Mouse (Mus musculus): ENCODE results near the gene Sh3bp1. TPM values are rescaled to one million over a fixed set of nuclear protein-coding genes. Genes with fewer than 3 reads are reported as not detected.

Sh3bp1 gene
- polyA plus RNA-seq, 1 experiment from 2014 or later: 2.7 TPM

DNA sequence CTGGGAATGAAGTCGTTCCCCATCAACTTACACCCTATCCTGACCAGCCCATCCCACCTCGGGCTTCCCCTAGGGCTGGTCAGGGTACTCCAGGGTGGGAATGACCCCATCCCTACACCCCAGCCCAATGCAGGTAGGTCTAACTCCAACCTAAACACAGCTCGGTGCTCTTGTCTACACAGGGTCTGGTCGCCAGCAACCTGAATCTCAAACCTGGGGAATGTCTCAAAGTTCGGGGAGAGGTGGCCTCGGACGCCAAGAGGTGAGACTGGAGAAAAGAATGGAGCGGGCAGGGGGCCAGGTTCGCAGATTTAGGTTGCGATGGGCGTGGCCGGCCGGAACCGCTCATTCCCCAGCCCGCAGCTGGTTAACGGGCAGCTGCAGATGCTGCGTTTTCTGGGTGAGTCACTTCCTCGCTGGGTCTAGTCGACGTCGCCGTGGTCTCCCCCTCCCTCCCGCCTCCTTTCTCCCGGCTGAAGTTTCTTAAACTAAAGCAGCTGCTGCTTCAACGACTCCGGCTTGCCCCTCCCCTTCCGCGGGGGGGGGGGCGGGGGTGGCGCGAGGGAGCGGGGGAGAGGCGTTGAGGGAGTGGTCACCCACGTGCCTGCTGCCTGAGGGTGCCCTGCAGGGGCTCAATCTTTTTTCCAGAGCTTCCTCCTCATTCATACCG, 28.4 kb downstream of the Sh3bp1 start:
- peaks cover 5% of the 10 kb centered on the region for H3K27me3 ChIP-seq (ENCODE audit: control insufficient read depth, insufficient read depth, low read depth, low read length)
- H3K27ac ChIP-seq (ENCODE audit: low read length): no peak overlapping the region
- no peaks in the 10 kb centered on the region for H3K36me3 ChIP-seq (ENCODE audit: control insufficient read depth, insufficient read depth, low read length)
- H3K9ac ChIP-seq (ENCODE audit: low read depth, low read length): peak overlapping the region; percentile 58
- H3K4me2 ChIP-seq (ENCODE audit: low read length): peak overlapping the region; percentile 61
- peak overlapping the region; percentile 29 for H3K4me3 ChIP-seq (ENCODE audit: low read depth, low read length)
- H3K9me3 ChIP-seq (replicated peaks; ENCODE audit: control insufficient read depth, low read length, poor library complexity, severe bottlenecking): no peaks in the 10 kb centered on the region
- H3K4me1 ChIP-seq (ENCODE audit: control insufficient read depth, insufficient read depth, low read length): peaks cover 11% of the 10 kb centered on the region
- no peak for ATAC-seq
- 2% methylated on average over 26 of the region's 35 CpGs for WGBS

DNA sequence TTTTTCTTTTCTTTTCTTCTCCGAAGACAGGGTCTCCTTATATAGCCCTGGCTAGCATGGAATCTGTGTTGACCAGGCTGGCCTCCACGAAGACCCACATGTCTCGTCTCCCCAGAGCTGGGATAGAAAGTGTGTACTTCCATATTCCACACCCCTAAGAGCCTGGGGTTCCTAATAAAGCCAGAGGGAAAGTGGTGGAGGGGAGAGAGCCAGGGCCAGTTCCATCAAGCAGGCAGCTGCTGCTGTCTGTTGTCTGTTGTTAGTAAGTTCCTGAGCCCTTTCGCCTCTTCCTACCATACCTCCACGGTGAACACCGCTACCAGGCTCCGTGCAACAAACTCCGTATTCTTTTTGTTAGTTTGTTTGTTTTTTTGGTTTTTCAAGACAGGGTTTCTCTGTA, 29.0 kb downstream of the Sh3bp1 start:
- Histone ChIP-seq H3K4me3 (ENCODE audit: low read depth, low read length) (no peak overlapping the region), H3K9me3 (replicated peaks; ENCODE audit: control insufficient read depth, low read length, poor library complexity, severe bottlenecking) (no peaks in the 10 kb centered on the region), H3K36me3 (ENCODE audit: control insufficient read depth, insufficient read depth, low read length) (no peaks in the 10 kb centered on the region), H3K9ac (ENCODE audit: low read depth, low read length) (no peak overlapping the region), H3K27ac (ENCODE audit: low read length) (no peak overlapping the region), H3K4me1 (ENCODE audit: control insufficient read depth, insufficient read depth, low read length) (peaks cover 11% of the 10 kb centered on the region), H3K27me3 (ENCODE audit: control insufficient read depth, insufficient read depth, low read depth, low read length) (peaks cover 5% of the 10 kb centered on the region), H3K4me2 (ENCODE audit: low read length) (peak overlapping the region; percentile 61)
- 58% methylated on average over 7 of the region's 8 CpGs for WGBS
- no peak for ATAC-seq

DNA sequence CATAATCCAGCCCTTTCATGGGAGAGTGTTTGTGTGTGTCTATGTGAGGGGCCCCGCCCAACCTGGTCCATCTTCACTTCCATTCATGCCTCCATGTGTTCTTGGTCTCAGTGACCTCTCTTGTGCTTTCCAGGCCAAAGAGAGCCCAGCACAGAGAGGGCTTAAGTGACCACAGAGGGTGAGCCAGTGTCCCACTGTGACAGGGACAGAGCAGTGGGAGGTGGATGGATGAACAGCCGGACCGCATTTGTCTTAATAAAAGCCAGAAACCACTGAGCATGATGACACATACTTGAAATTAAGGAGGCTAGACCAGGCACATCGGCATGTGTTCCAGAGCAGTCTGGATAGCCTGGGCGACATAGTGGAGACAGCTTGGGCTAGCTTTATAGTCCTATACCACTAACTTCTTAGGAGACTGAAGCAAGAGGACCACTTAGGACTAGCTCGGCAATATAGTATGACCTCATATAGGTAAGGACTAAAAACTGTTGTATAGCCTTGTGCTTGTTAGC, 30.7 kb downstream of the Sh3bp1 start:
- 93% methylated on average over 6 of the region's 6 CpGs for WGBS

DNA sequence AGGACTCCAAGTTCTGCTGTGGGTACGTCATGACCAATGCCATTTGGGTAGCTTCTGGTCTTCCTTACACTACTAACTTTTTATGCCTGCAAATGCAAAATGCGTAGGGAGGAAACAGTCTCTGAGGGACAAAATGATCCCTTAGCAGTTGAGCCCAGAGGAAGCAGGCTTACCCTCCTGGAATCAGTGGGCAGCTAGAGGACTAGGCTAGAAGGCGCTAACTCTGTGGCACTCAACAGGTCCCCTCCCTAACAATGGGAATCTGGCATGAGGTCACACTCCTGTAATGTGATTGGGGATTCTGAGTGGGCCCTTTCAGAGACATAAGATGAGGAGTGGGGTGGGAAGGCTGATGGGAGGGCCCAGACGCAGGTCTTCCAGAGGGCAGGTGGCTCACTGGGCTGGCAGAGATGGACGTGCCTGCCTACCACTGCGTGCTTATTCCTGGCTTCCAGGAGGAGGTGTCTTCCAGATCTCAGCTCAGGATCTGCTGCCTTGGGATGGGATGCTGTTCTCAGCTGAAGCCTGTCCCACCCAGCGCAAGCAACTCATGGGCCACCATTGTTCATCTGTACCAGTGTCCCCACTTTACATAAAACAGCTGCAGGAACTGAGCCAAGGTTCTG, 31.3 kb downstream of the Sh3bp1 start:
- Histone ChIP-seq H3K4me3 (ENCODE audit: low read depth, low read length) (no peak overlapping the region), H3K4me1 (ENCODE audit: control insufficient read depth, insufficient read depth, low read length) (peaks cover 15% of the 10 kb centered on the region), H3K27me3 (ENCODE audit: control insufficient read depth, insufficient read depth, low read depth, low read length) (peaks cover 5% of the 10 kb centered on the region), H3K9me3 (replicated peaks; ENCODE audit: control insufficient read depth, low read length, poor library complexity, severe bottlenecking) (no peaks in the 10 kb centered on the region), H3K4me2 (ENCODE audit: low read length) (no peak overlapping the region), H3K9ac (ENCODE audit: low read depth, low read length) (no peak overlapping the region), H3K27ac (ENCODE audit: low read length) (no peak overlapping the region), H3K36me3 (ENCODE audit: control insufficient read depth, insufficient read depth, low read length) (no peaks in the 10 kb centered on the region)
- 94% methylated on average over 7 of the region's 7 CpGs for WGBS
- no peak for ATAC-seq

More for the DNA sequence above, 30.7 kb downstream of the Sh3bp1 start:
- peaks cover 11% of the 10 kb centered on the region for H3K4me1 ChIP-seq (ENCODE audit: control insufficient read depth, insufficient read depth, low read length)
- no peak overlapping the region for H3K27ac ChIP-seq (ENCODE audit: low read length)
- no peak overlapping the region for H3K9ac ChIP-seq (ENCODE audit: low read depth, low read length)
- no peaks in the 10 kb centered on the region for H3K9me3 ChIP-seq (replicated peaks; ENCODE audit: control insufficient read depth, low read length, poor library complexity, severe bottlenecking)
- no peak overlapping the region for H3K4me2 ChIP-seq (ENCODE audit: low read length)
- H3K4me3 ChIP-seq (ENCODE audit: low read depth, low read length): no peak overlapping the region
- peaks cover 5% of the 10 kb centered on the region for H3K27me3 ChIP-seq (ENCODE audit: control insufficient read depth, insufficient read depth, low read depth, low read length)
- H3K36me3 ChIP-seq (ENCODE audit: control insufficient read depth, insufficient read depth, low read length): no peaks in the 10 kb centered on the region
- ATAC-seq: no peak

DNA sequence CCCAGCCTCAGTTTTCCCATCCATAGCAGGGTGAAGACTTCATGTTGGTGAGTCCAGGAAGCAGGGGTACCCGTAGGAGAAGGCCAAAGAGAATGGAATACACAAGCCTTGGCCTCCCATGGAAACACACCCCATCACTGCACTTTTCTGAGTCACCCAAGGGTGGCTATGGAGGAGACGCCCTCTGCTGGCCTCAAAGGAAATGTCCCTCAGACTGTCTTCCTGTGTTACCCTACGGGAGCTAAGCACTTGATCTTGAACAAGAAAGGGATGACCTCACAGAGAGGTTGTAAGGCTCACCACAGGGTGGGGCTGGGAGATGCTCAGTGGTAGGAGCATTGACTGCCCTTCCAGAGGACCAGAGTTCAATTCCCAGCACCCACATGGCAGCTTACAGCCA, 32.0 kb downstream of the Sh3bp1 start:
- no peaks in the 10 kb centered on the region for H3K36me3 ChIP-seq (ENCODE audit: control insufficient read depth, insufficient read depth, low read length)
- WGBS: 20% methylated on average over 3 of the region's 3 CpGs
- H3K27ac ChIP-seq (ENCODE audit: low read length): no peak overlapping the region
- H3K9ac ChIP-seq (ENCODE audit: low read depth, low read length): no peak overlapping the region
- no peak overlapping the region for H3K4me3 ChIP-seq (ENCODE audit: low read depth, low read length)
- H3K9me3 ChIP-seq (replicated peaks; ENCODE audit: control insufficient read depth, low read length, poor library complexity, severe bottlenecking): no peaks in the 10 kb centered on the region
- H3K27me3 ChIP-seq (ENCODE audit: control insufficient read depth, insufficient read depth, low read depth, low read length): peaks cover 5% of the 10 kb centered on the region
- H3K4me1 ChIP-seq (ENCODE audit: control insufficient read depth, insufficient read depth, low read length): peaks cover 12% of the 10 kb centered on the region
- ATAC-seq: no peak
- no peak overlapping the region for H3K4me2 ChIP-seq (ENCODE audit: low read length)

DNA sequence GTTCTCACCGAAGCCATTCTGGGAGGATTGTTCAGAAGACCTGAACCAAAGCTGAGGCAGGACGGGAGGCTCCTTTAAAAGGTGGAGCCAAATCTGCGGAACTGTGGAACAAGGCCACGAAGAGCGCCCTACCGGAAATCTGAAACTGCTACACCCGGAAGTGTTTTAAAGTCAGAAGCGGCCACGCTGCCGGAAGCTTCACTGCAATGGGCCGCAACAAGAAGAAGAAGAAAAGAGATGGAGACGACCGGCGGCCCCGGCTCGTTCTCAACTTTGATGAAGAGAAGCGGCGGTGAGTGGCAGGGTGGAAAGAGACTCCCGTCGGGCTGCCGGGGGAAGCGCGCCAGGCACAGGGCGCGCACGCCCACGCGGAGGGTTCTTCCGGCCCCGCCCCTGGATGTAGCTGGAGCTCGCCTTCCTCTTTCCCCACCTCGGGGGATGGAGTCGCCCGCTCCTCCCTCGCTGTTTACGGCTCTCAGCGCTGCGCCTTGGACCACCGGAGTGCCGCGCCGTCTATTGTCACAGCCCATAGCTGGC, 35.3 kb downstream of the Sh3bp1 start, which contains the start of gene Nol12:
Gene Nol12 (plus strand): TSS at position 150 of the 537 bp plus-strand sequence.
- H3K4me2 ChIP-seq (ENCODE audit: low read length): peak within 1 kb of the TSS; percentile 63
- peaks cover 10% of the 10 kb centered on the region for H3K36me3 ChIP-seq (ENCODE audit: control insufficient read depth, insufficient read depth, low read length)
- peak; percentile 91 for ATAC-seq
- peaks cover 8% of the 10 kb centered on the region for H3K4me1 ChIP-seq (ENCODE audit: control insufficient read depth, insufficient read depth, low read length)
- H3K27me3 ChIP-seq (ENCODE audit: control insufficient read depth, insufficient read depth, low read depth, low read length): no peaks in the 10 kb centered on the region
- no peaks in the 10 kb centered on the region for H3K9me3 ChIP-seq (replicated peaks; ENCODE audit: control insufficient read depth, low read length, poor library complexity, severe bottlenecking)
- peak within 1 kb of the TSS; percentile 56 for H3K4me3 ChIP-seq (ENCODE audit: low read depth, low read length)
- peak within 1 kb of the TSS; percentile 62 for H3K9ac ChIP-seq (ENCODE audit: low read depth, low read length)
- under 1% methylated on average over 41 of the region's 42 CpGs for WGBS
- H3K27ac ChIP-seq (ENCODE audit: low read length): peak within 1 kb of the TSS; percentile 75

DNA sequence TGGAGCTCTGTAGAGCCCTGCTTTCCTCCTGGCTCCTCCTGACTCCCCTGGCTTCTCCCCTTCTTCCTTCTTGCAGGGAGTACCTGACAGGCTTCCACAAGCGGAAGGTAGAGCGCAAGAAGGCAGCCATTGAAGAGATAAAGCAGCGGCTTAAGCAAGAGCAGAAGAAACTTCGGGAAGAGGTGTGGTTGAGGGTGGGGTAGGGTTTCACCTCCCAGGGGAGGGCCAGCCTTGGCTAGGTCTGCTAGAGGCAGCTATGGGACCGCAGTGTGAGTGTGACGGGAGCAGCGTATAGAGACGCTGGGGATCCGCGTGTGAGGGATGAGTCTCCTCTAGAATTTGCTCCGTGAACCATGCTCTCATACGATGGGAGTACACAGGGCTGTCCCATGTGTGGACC, 36.8 kb downstream of the Sh3bp1 start:
- Histone ChIP-seq H3K27me3 (ENCODE audit: control insufficient read depth, insufficient read depth, low read depth, low read length) (no peaks in the 10 kb centered on the region), H3K9me3 (replicated peaks; ENCODE audit: control insufficient read depth, low read length, poor library complexity, severe bottlenecking) (no peaks in the 10 kb centered on the region), H3K27ac (ENCODE audit: low read length) (no peak overlapping the region), H3K4me1 (ENCODE audit: control insufficient read depth, insufficient read depth, low read length) (peaks cover 8% of the 10 kb centered on the region), H3K36me3 (ENCODE audit: control insufficient read depth, insufficient read depth, low read length) (peaks cover 24% of the 10 kb centered on the region), H3K9ac (ENCODE audit: low read depth, low read length) (no peak overlapping the region), H3K4me3 (ENCODE audit: low read depth, low read length) (no peak overlapping the region), H3K4me2 (ENCODE audit: low read length) (no peak overlapping the region)
- WGBS: 95% methylated on average over 12 of the region's 12 CpGs
- no peak for ATAC-seq

DNA sequence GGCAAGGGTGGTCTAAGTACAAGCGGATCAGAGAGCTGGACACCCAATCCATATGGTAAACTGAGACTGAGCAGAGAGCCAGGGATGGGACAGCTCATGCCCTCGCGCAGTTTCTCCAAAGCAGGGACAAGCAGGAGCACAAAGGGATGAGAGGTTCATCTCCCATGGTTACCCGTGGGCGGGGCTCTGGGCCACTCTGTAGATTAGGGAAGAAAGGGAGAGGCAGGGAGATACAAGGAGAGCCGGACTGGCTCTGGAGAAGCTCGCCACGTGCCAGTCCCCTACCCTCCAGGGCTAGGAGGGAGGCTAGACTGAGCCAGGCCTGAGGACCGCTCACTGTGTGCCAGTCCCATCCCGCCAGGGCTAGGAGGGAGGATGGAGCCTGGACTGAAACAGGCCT, 37.7 kb downstream of the Sh3bp1 start:
- Histone ChIP-seq H3K9ac (ENCODE audit: low read depth, low read length) (no peak overlapping the region), H3K9me3 (replicated peaks; ENCODE audit: control insufficient read depth, low read length, poor library complexity, severe bottlenecking) (no peaks in the 10 kb centered on the region), H3K27me3 (ENCODE audit: control insufficient read depth, insufficient read depth, low read depth, low read length) (no peaks in the 10 kb centered on the region), H3K36me3 (ENCODE audit: control insufficient read depth, insufficient read depth, low read length) (peaks cover 26% of the 10 kb centered on the region), H3K4me1 (ENCODE audit: control insufficient read depth, insufficient read depth, low read length) (peaks cover 8% of the 10 kb centered on the region), H3K4me3 (ENCODE audit: low read depth, low read length) (no peak overlapping the region), H3K4me2 (ENCODE audit: low read length) (no peak overlapping the region), H3K27ac (ENCODE audit: low read length) (no peak overlapping the region)
- no peak for ATAC-seq
- WGBS: 73% methylated on average over 10 of the region's 10 CpGs

DNA sequence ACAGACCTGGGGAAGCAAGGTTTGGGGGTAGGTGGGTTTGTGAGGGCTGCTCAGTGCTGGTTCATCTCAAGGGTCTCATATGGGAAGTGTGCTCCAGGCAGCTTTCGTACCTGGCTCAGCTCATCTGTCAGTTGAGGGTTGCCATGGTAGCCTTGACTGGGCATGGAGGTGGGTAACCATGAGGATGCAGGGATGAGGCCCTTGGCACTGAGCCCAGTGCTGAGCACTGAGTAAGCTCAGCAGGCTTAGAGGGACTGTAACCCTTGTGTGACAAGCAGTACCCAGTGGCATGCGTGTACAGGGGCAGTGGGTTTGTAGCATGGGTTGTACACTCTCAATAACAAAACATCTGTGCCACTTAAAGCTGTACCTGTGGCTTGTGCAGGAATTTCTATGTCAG, 38.4 kb downstream of the Sh3bp1 start:
- no peak overlapping the region for H3K9ac ChIP-seq (ENCODE audit: low read depth, low read length)
- no peak for ATAC-seq
- no peaks in the 10 kb centered on the region for H3K27me3 ChIP-seq (ENCODE audit: control insufficient read depth, insufficient read depth, low read depth, low read length)
- 66% methylated on average over 2 of the region's 2 CpGs for WGBS
- H3K9me3 ChIP-seq (replicated peaks; ENCODE audit: control insufficient read depth, low read length, poor library complexity, severe bottlenecking): no peaks in the 10 kb centered on the region
- peaks cover 13% of the 10 kb centered on the region for H3K4me1 ChIP-seq (ENCODE audit: control insufficient read depth, insufficient read depth, low read length)
- H3K4me3 ChIP-seq (ENCODE audit: low read depth, low read length): no peak overlapping the region
- H3K27ac ChIP-seq (ENCODE audit: low read length): no peak overlapping the region
- peaks cover 26% of the 10 kb centered on the region for H3K36me3 ChIP-seq (ENCODE audit: control insufficient read depth, insufficient read depth, low read length)
- H3K4me2 ChIP-seq (ENCODE audit: low read length): no peak overlapping the region
